Mouse (Mus musculus): ENCODE results near the gene Ipo7. TPM values are rescaled to one million over a fixed set of nuclear protein-coding genes. Genes with fewer than 3 reads are reported as not detected.

Ipo7 gene
- polyA plus RNA-seq, 1 experiment from 2014 or later, result 48.6 TPM

Other genes with a start within 250 kb of the Ipo7 start
- 10.9 and 12.8 TPM in 2 replicates for gene Nrip3, start 236.2 kb upstream of the Ipo7 start, polyA plus RNA-seq (2015; fragmentation: Nextera tagmentation; extraction: Ambion mirVana)
- gene Scube2, start 152.6 kb upstream of the Ipo7 start, polyA plus RNA-seq (2015; fragmentation: Nextera tagmentation; extraction: Ambion mirVana), result 1.2 and 2.9 TPM in 2 replicates
- gene Dennd5a, start 57.8 kb upstream of the Ipo7 start, polyA plus RNA-seq (2015; fragmentation: Nextera tagmentation; extraction: Ambion mirVana), result 38.5 and 40.2 TPM in 2 replicates
- gene Tmem41b, start 31.3 kb upstream of the Ipo7 start, polyA plus RNA-seq (2015; fragmentation: Nextera tagmentation; extraction: Ambion mirVana), result 63.7 and 67.2 TPM in 2 replicates
- 13.8 and 14.1 TPM in 2 replicates for gene Zfp143, start 42.9 kb downstream of the Ipo7 start, polyA plus RNA-seq (2015; fragmentation: Nextera tagmentation; extraction: Ambion mirVana)
- 3.7 TPM in 2 replicates for gene Wee1, start 103.8 kb downstream of the Ipo7 start, polyA plus RNA-seq (2015; fragmentation: Nextera tagmentation; extraction: Ambion mirVana)
- 8.5 and 9.9 TPM in 2 replicates for gene Swap70, start 203.4 kb downstream of the Ipo7 start, polyA plus RNA-seq (2015; fragmentation: Nextera tagmentation; extraction: Ambion mirVana)